Mouse (Mus musculus) erythroblast, embryonic 14.5 days (primary cell): ENCODE results near the gene Apln.

Experiments used
- GATA1 ChIP-seq: IDR thresholded peaks from 2 replicates; pipeline ENCODE4 v1.6.1; 2012; ENCODE audit warnings: low read length, inconsistent platforms, mixed read lengths
- TAL1 ChIP-seq: IDR thresholded peaks from 3 replicates; pipeline ENCODE4 v1.6.1; 2012; ENCODE audit warnings: low read length, inconsistent platforms, mixed read lengths

- TF ChIP-seq GATA1 (no peak), TAL1 (no peak)
Observed at GRCm38 (mm10) chrX:48064166-48064853, 29.7 kb upstream of the Apln start.
